Mouse (Mus musculus) MEL (cell line): ENCODE measurements at regions not wholly inside any gene's neighbourhood (a gene's known extent, or its start where the extent isn't known, plus 50 kb on each side); places are given as distances from the start of the nearest gene placed in this dataset.

ENCODE experiments used
- DNase-seq: peaks from one replicate; pipeline ENCODE4 v3.0.0; 2011; ENCODE audit warnings: low read depth, low spot score
- H3K27ac ChIP-seq: 2 replicates; pipeline ENCODE4 v1.5.1; 2012; ENCODE audit warnings: low read depth, mild to moderate bottlenecking, control low read depth, low read length, moderate library complexity; ENCODE audit not compliant: control insufficient read depth
- H3K27me3 ChIP-seq, 2 experiments: fragments of 150-350 bp in 1 of 2; sonication (generic) in 1 of 2; 2 replicates each; pipeline ENCODE4 v1.6.1; 2012; ENCODE audit warnings: low read length in 2 of 2, mild to moderate bottlenecking in 2 of 2, improper control_type of control experiment in 1 of 2, moderate library complexity in 1 of 2; ENCODE audit not compliant: insufficient read depth in 2 of 2, control insufficient read depth in 1 of 2
- H3K36me3 ChIP-seq, 2 experiments: 2 replicates each; pipeline ENCODE4 v1.6.1; 2012 to 2014; ENCODE audit warnings: low read length in 2 of 2, improper control_type of control experiment in 1 of 2, inconsistent platforms in 1 of 2, mild to moderate bottlenecking in 1 of 2; ENCODE audit not compliant: insufficient read depth in 2 of 2, control insufficient read depth in 1 of 2
- H3K4me1 ChIP-seq, 2 experiments: fragments of 150-350 bp in 1 of 2; sonication (generic) in 1 of 2; 2 replicates each; pipeline ENCODE4 v1.6.1; 2012; ENCODE audit warnings: low read length in 2 of 2, improper control_type of control experiment in 1 of 2, mild to moderate bottlenecking in 1 of 2; ENCODE audit not compliant: insufficient read depth in 2 of 2, control insufficient read depth in 1 of 2
- H3K4me3 ChIP-seq, 2 experiments: fragments of 150-350 bp in 1 of 2; sonication (generic) in 1 of 2; 2 replicates each; pipeline ENCODE4 v1.5.1; 2012; ENCODE audit warnings: low read depth in 2 of 2, low read length in 2 of 2, mild to moderate bottlenecking in 2 of 2, moderate library complexity in 2 of 2, control low read depth in 1 of 2, improper control_type of control experiment in 1 of 2; ENCODE audit not compliant: control insufficient read depth in 1 of 2, insufficient read depth in 1 of 2
- H3K79me2 ChIP-seq: 2 replicates; pipeline ENCODE4 v1.6.1; 2012; ENCODE audit warnings: mild to moderate bottlenecking, low read length, moderate library complexity; ENCODE audit not compliant: control insufficient read depth, poor library complexity, insufficient read depth
- H3K9ac ChIP-seq: 2 replicates; pipeline ENCODE4 v1.6.1; 2012; ENCODE audit warnings: low read depth, mild to moderate bottlenecking, control low read depth, low read length, moderate library complexity; ENCODE audit not compliant: control insufficient read depth, poor library complexity, severe bottlenecking
- H3K9me3 ChIP-seq: fragments of 150-350 bp; sonication (generic); replicated peaks from 2 replicates; pipeline ENCODE4 v1.6.1; 2012; ENCODE audit warnings: mild to moderate bottlenecking, low read length, improper control_type of control experiment, moderate library complexity; ENCODE audit not compliant: insufficient read depth
- E2F4 ChIP-seq: IDR thresholded peaks from 2 replicates; pipeline ENCODE4 v1.6.1; 2011; ENCODE audit warnings: low read depth, low read length, improper control_type of control experiment, borderline replicate concordance
- ELF1 ChIP-seq: IDR thresholded peaks from 2 replicates; pipeline ENCODE4 v1.6.1; 2014; ENCODE audit warnings: low read depth, mild to moderate bottlenecking, inconsistent platforms, low read length, improper control_type of control experiment, moderate library complexity
- ETS1 ChIP-seq: IDR thresholded peaks from 2 replicates; pipeline ENCODE4 v1.6.1; 2012; ENCODE audit warnings: low read depth, mild to moderate bottlenecking, inconsistent platforms, low read length, improper control_type of control experiment, moderate library complexity
- GABPA ChIP-seq: IDR thresholded peaks from 2 replicates; pipeline ENCODE4 v1.6.1; 2012; ENCODE audit warnings: low read depth, mild to moderate bottlenecking, inconsistent platforms, low read length, improper control_type of control experiment, moderate library complexity
- JUND ChIP-seq: IDR thresholded peaks from 2 replicates; pipeline ENCODE4 v1.6.1; 2011; ENCODE audit warnings: low read depth, mild to moderate bottlenecking, improper control_type of control experiment, low read length
- MAFK ChIP-seq: IDR thresholded peaks from 2 replicates; pipeline ENCODE4 v1.6.1; 2011; ENCODE audit warnings: low read depth, mild to moderate bottlenecking, low read length, improper control_type of control experiment, borderline replicate concordance
- MAZ ChIP-seq: IDR thresholded peaks from 2 replicates; pipeline ENCODE4 v1.6.1; 2012; ENCODE audit warnings: low read depth, mild to moderate bottlenecking, inconsistent platforms, low read length, improper control_type of control experiment
- NRF1 ChIP-seq: IDR thresholded peaks from 2 replicates; pipeline ENCODE4 v1.6.1; 2014; ENCODE audit warnings: low read depth, mild to moderate bottlenecking, inconsistent platforms, low read length, improper control_type of control experiment, moderate library complexity; ENCODE audit not compliant: poor library complexity, insufficient read depth, severe bottlenecking
- POLR2AphosphoS2 ChIP-seq: IDR thresholded peaks from 2 replicates; pipeline ENCODE4 v1.6.1; 2011; ENCODE audit warnings: low read length, improper control_type of control experiment
- POLR2AphosphoS5 ChIP-seq: IDR thresholded peaks from 2 replicates; pipeline ENCODE4 v1.6.1; 2012; ENCODE audit warnings: low read depth, borderline replicate concordance, mild to moderate bottlenecking, inconsistent platforms, low read length, moderate library complexity, mixed read lengths
- RAD21 ChIP-seq: IDR thresholded peaks from 2 replicates; pipeline ENCODE4 v1.6.1; 2011; ENCODE audit warnings: mild to moderate bottlenecking, low read depth, low read length, improper control_type of control experiment
- RCOR1 ChIP-seq: IDR thresholded peaks from 2 replicates; pipeline ENCODE4 v1.6.1; 2012; ENCODE audit warnings: low read depth, mild to moderate bottlenecking, inconsistent platforms, low read length, improper control_type of control experiment
- SIN3A ChIP-seq: IDR thresholded peaks from 2 replicates; pipeline ENCODE4 v1.6.1; 2012; ENCODE audit warnings: low read length, improper control_type of control experiment, inconsistent platforms
- SMC3 ChIP-seq: IDR thresholded peaks from 2 replicates; pipeline ENCODE4 v1.6.1; 2011; ENCODE audit warnings: low read depth, low read length, improper control_type of control experiment
- TAL1 ChIP-seq: IDR thresholded peaks from 2 replicates; pipeline ENCODE4 v1.6.1; 2012; ENCODE audit warnings: mild to moderate bottlenecking, inconsistent platforms, low read length, moderate library complexity, mixed read lengths
- TCF12 ChIP-seq: IDR thresholded peaks from 2 replicates; pipeline ENCODE4 v1.6.1; 2014; ENCODE audit warnings: low read depth, mild to moderate bottlenecking, inconsistent platforms, low read length, improper control_type of control experiment, moderate library complexity
- ZC3H11A ChIP-seq: IDR thresholded peaks from 2 replicates; pipeline ENCODE4 v1.6.1; 2012; ENCODE audit warnings: low read depth, mild to moderate bottlenecking, inconsistent platforms, low read length, improper control_type of control experiment
- ZMIZ1 ChIP-seq: IDR thresholded peaks from 2 replicates; pipeline ENCODE4 v1.6.1; 2012; ENCODE audit warnings: low read depth, mild to moderate bottlenecking, inconsistent platforms, low read length, improper control_type of control experiment, moderate library complexity
- ZNF384 ChIP-seq: IDR thresholded peaks from 2 replicates; pipeline ENCODE4 v1.6.1; 2012; ENCODE audit warnings: low read depth, mild to moderate bottlenecking, inconsistent platforms, low read length, improper control_type of control experiment

DNA sequence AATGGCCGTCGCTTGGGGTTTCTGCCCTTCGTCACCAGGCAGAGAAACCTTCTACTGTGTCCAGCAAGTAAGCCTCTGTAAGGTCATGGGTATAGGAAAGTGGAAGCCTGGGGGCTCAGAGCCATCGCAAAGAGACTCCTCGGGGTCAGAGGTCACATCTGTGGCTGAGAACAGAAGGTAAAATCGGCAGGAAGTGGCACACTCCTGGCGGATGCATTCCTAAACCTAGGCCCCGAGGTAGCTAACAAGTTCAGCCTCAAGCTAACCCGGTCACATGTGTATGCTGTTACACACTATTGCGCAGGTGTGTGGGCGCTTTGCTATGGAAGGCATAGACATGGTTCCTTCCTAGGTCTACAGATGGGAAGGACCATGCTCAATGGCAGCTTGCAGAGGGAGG lies 134.0 kb downstream of the Fam43a start (continued):
- TF ChIP-seq ETS1 (no peak), SIN3A (no peak), POLR2AphosphoS5 (no peak)

GRCm38 (mm10) chr16:30735360-30735759 lies 135.8 kb downstream of the Fam43a start:
- no peaks in the 10 kb centered on the region for H3K4me1 ChIP-seq
- no peak overlapping the region for H3K9ac ChIP-seq
- DNase-seq: no peak
- no peaks in the 10 kb centered on the region for H3K9me3 ChIP-seq
- H3K27ac ChIP-seq: no peak overlapping the region
- H3K4me3 ChIP-seq: no peak overlapping the region
- no peaks in the 10 kb centered on the region for H3K36me3 ChIP-seq
- TF ChIP-seq RAD21: no peak
- TF ChIP-seq TAL1: no peak
- no peak for TF ChIP-seq ZC3H11A
- no peak for TF ChIP-seq ZMIZ1
- no peaks in the 10 kb centered on the region for H3K79me2 ChIP-seq
- H3K27me3 ChIP-seq: peaks cover 3 to 6% of the 10 kb centered on the region in 2 experiments

GRCm38 (mm10) chr16:30735969-30736368 lies 136.4 kb downstream of the Fam43a start:
- no peaks in the 10 kb centered on the region for H3K4me1 ChIP-seq
- H3K4me3 ChIP-seq: no peak overlapping the region
- H3K79me2 ChIP-seq: no peaks in the 10 kb centered on the region
- TF ChIP-seq ZNF384 (no peak), TCF12 (no peak), POLR2AphosphoS5 (no peak), POLR2AphosphoS2 (no peak), E2F4 (no peak), ZC3H11A (no peak)
- H3K27me3 ChIP-seq: peaks cover 3 to 6% of the 10 kb centered on the region in 2 experiments
- H3K36me3 ChIP-seq: no peaks in the 10 kb centered on the region
- no peak overlapping the region for H3K9ac ChIP-seq
- no peak for DNase-seq
- no peak overlapping the region for H3K27ac ChIP-seq
- H3K9me3 ChIP-seq: no peaks in the 10 kb centered on the region

DNA sequence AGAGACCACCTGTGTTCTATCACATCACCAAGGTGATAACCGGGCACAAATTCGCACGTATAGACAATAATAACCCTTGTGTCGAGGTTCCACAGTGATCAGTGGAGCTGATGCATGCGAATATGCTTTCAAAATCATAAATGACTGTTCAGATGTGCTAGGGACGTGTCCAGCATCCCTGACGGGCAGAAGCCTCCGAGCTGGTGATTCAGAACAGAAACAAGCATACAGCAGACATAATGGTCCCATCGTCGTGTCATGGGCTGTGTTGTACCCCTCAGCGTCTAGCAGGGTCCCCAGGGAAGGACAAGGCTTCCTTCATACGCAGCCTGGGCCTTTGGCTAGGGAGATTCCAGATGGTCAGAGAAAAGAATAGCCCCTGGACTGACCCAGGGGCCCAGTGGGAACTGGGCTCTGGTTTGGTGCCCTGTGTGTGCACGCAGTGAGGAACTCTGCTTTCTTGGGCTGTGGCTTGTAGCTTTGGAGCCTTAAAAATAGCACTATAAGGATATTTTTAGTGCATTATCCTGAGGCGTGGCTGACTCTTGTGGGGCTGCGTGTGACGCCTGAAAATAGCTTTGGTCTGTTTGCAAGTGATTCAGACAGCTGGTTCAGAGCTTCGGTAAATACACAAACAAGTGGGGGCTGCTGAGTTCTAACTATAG lies 137.3 kb downstream of the Fam43a start:
- Histone ChIP-seq H3K27me3 (peaks cover 3 to 6% of the 10 kb centered on the region in 2 experiments), H3K4me3 (no peak overlapping the region), H3K9ac (no peak overlapping the region), H3K4me1 (no peaks in the 10 kb centered on the region), H3K79me2 (no peaks in the 10 kb centered on the region), H3K27ac (no peak overlapping the region), H3K36me3 (no peaks in the 10 kb centered on the region), H3K9me3 (no peaks in the 10 kb centered on the region)
- DNase-seq: no peak
- TF ChIP-seq ELF1 (no peak), SMC3 (no peak), GABPA (no peak), MAFK (no peak), NRF1 (no peak), RCOR1 (no peak), POLR2AphosphoS5 (no peak), MAZ (no peak), JUND (no peak), RAD21 (no peak)
